Mouse (Mus musculus) 3T3-L1 (cell line): ENCODE data around the gene Hif3a.

Source experiments
- DNase-seq: peaks from one replicate; pipeline ENCODE4 v3.0.0-alpha.2; 2015; ENCODE audit warnings: low read depth, low spot score

The Hif3a gene

DNA sequence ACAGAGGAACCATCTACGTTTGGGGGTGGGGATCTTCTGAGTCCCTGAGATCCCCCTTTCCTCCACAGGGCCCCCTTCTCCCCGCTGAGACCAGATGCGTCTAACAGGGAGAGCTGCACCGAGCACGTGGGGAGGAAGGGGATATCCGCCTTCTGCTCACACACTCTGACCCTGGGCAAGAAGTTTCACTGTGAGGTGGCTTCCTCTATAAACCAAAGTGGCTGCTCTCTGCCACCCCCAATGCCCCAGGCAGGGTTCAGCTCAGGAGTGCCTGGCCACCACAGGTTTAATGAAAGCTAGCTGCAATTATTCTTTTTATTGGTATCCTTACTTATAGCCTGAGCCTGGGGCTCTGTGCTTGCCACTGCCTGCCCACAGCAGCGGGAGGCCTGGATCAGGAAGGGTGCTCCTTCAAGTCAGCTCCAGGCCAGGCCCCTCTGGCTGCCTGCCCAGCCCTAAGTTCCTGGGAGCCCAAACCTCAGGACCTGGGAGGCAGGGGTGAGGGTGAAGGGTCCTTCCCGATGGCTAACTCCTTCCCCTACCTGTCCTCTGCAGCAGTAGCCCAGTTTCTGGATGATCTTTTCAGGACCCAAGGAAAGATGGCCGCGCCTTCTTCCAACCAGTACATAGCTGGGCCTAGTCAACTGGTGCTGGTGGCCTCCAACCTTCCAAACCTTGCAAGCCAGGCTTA, 37.3 kb downstream of the Hif3a start:
- no peak for DNase-seq

DNA sequence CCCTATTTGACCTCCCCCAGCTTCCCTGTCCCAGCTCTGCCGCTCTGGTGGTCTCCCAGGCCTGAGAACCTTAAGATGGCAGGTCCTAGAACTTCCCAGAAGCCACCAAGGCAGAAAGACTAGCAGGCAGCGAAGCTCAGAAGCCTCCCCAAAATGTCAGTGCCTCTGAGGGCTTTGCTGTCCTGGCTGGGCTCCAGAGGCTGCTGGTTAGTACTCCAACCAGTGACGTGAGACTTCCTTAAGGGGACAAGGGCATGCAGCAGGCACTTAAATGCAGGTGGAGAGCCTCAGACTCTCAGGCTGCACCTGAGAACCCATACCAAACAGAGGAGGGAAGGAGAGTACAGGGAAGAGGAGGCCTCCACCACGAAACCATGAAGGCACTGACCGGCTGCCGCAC, 38.1 kb downstream of the Hif3a start:
- DNase-seq = no peak

DNA sequence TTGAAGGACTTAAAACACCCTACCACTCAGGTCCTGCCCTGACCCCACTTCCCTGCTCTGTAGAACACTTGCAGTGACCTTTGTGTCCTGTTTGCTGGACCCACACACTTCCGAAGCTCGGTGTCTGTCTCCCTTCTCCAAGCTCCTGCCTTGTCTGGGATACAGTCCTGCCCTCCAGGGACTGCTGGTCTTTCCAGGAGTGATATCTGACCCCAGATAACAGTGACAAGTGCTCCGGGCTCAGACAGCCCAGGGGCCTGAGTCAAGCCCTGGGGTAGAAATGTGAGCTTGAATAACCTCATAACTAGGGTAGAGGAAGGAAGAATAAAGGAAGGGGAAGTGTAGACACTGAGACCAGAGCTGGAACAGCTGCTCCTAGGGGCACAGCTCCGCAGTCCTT, 38.5 kb downstream of the Hif3a start:
- no peak for DNase-seq

DNA sequence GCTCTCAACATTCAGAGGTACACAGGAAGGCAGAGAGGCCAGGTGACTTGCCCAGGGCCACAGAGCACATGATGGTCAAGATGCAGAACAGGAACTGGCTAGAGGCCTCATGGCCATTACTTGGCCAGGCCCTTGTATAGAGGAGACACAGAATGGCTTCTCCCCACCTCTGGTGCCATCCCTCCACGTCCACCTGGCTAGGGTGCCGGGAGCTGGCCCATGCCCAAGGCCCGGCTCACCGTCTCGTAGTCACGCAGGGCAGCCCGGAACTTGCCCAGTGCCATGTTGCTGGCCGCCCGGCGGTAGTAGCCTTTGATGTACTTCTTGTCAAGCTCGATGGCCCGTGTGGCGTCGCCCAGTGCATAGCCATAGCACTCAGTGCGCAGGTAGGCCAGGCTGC, 40.1 kb downstream of the Hif3a start:
- DNase-seq = no peak

DNA sequence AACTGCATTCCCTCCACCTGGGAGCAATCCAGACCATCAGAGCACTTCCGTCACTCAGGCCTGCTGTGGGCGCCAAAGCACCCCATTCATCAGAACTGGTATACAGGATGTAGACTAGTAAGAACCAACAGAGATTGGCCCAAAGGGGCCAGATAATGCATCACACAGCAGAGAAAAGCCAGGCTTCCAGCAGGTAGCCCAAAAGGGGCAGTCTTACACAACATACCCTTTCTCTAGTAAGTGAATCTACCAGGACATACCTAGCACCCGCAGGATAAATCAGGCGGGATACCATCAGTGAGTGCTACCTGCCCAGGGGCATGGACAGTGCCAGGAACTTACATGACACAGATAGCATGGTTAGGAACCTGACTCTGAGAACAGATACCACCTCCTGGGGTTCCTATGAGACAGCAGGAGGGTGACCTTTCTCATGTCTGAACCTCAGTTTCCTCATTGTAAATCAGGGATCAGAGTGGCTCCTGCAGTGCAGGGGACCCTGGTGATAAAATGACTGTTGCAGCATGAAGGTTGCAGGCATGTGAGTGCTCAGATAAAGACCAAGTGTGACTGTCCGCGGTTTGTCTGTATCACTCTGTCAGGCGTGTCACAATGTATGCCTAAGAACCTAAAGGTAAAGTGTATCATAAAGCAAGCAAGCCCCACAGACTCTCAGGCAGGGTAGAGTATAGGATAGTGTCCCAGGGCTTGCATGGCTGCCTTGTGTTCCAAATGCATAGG, 42.6 kb downstream of the Hif3a start:
- no peak for DNase-seq

DNA sequence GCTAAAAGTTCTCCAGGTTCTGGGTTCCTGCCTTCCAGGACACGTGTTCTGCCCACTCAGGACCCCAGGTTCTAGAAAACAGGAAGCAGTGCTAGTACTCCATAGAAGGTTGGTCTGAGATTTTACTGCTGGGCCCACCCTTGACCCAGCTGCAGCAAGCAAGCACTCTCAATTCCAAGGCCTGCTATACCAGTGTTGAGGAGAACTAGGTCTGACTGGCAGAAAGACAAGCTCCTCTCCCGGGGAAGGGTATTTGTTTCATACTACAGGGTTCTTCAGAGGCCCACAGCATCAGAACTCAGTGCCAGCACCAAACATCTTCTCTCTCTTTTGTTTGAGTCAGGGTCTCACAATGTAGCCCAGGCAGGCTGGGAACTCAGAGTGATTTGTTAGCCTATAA, 44.3 kb downstream of the Hif3a start:
- no peak for DNase-seq

DNA sequence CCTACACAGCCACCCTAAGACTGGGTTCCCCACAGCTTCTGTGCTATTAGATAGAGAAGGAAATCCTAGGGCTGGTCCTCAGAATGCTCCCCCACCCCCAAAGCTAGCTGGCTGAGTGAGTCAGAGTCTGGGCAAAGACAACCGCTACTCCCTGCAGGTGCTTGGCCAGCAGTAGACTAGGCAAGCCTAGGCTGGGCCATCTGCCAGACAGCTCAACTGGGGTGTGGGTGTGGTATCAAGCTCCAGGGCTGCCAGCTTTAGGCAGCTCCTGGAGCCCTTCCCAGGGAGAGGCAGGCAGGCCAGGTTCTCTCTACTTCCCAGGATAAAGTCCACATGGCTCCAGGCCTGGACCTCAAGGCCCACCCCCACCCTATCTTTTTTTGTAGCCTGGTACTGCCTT, 45.2 kb downstream of the Hif3a start:
- DNase-seq = peak; percentile 97

DNA sequence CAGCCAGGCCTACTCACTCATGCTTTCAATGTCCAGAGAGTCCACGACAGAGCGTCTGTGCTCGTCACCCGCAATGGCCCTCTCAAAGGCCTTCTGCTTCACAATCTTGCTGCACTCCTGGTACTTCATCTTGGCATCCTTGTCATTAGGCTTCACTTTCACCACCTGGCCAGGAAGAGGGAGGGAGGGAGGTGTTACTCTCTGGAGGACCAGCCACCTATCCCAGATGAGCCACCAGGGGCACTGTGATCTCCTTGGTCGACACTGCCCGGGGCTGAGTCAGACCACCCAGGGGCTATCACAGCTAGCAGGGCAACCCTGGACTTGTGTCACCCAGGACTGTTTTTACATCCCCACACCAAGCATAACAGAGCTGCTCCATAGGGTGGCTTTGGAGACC, 46.8 kb downstream of the Hif3a start:
- DNase-seq = no peak

DNA sequence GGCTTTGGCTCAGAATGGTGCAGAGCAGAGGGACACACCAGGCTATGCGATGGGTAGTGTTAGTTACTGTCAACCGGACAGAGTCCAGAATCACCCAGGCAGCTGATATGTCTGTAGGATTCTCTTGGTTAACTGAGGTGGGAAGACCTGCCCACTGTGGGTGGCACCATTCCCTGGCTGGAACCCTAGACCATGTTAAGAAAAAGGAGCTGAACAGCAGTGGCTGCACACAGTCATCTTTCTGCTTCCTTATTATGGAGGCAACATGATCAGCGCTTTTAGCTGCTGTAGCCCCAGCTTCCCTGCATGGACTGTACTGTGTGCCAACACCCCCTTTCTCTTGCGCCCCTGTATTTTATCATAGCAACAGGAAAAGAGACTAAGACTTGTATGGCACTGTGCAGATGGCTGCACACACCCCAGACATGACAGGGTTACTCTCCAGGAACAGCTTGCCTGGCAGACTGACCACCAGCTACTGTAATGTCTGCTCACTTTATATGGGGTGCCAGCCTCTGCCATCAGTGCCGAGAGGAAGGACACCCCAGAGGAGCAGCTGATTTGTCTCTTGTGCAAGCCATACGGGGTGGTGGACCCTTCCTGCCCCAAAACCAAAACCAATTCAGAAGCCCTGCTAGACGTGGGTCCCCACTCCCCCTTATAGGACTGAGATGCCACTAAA, 50.2 kb downstream of the Hif3a start:
- no peak for DNase-seq

DNA sequence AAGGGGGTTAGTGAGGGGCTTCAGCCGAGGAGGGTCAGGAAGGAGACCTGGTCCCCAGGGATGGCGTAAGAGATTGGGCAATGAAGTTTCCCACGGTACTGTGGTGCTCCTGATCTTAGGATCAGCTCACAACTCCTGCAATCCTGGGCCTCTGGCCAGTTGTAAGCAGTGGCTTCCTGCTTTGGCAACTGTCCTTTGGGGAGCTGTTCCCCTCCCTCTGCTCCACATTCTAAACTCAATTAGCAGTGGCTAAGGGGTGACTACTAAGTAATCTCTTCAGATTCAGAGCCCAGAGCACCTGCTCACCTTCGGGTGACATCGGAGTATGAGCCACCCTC, 52.2 kb downstream of the Hif3a start:
- DNase-seq = no peak

DNA sequence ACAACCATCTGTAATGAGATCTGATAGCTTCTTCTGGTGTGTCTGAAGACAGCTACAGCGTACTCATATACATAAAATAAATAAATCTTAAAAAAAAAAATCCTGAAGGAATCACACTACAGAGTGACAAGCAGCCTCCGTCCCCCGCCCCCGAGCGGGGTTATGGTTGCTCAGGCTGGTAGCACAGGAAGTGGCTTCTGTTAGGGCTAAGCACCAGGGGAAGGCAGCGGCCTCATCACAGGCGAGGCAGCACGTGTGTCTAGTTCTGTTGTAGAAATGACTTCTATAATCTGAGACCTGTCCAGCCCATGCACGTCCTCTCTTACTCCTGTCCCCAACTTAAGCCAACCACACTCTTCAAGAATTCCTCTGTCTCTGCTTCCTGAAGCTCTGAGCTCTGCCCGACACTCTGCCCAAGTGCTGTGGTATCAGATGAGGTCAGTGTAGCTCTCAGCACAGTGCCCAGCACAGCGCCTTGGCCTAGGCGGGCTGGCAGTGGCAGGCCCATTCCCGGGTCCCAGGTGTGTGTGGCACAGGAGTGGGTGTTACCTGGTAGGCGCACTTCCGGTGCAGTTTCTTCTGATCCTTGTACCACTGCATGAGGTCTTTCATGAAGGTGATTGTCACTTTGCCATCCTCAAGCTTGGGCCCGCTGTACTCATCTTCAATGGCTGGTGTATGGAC, 52.8 kb downstream of the Hif3a start:
- DNase-seq = no peak

DNA sequence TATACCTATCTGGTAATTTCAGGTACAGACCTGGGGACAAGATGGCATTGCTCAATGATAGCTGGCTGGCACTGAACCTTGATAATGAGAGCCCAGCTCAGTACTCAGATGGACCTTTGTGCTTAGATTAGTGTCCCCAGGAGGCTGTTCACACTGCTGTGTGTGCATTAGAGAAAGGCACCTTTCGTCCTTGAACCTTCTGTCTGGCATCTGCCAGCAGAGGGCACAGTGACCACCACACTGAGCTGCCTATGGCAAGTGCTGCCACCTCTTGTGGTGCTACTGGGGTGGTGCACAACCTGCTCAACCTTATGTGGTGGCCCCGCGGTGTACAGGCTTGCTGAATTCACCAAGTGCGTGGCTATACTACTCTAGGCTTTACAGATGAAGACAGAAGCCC, 54.9 kb downstream of the Hif3a start:
- peak; percentile 55 for DNase-seq

DNA sequence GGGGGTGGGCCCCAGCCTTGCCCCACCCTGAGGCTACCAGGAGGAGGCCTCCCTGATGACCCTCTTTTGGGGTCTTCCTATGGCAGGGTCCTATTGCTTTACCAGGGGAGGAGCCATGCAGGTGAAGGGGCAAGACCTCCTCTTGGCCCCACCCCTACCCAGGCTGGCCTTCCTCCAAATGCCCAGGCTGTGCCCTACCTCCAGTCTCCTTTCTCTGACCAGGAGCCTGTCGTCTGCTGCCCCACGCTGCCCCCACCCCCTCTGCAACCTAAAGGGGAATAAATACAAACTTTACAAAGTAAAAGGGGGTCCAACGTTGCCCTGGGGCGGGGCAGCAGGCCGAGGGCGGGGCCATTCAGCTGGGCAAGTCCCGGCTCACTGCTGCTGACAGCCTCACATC, 57.5 kb downstream of the Hif3a start:
- DNase-seq = no peak

DNA sequence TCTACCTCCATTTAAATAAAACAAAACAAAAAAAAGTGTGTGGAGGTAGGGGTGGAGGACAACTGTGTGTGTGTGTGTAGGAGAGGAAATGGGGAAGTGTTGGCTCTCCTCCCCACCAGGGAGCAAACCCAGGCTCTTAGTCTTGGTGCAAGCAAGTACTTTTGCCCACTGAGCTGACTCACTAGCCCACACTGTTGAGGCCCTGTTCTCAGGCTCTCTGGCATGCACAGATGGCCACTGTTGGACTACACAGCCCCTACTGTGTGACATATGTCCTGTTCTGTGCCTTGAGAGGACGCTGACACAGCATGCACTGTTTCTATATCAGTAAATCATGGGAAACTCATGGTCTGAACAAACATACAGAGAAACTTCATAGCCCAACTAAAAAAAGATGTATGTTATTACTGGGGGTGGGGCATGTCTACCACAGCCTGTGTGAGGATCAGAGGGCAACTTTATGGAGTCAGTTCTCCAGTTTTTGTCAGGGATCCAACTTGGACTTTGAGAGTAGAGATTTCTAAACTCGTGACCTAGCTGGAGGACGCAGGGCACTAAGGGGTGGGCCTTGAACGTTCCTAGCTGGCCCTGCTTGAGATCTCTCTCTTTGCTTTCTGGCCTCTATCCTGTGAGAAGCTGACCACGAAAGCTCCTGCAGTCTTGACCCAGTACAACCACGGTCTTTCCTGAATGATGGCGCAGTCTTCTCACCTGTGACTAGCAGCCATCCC, 58.8 kb downstream of the Hif3a start:
- no peak for DNase-seq

DNA sequence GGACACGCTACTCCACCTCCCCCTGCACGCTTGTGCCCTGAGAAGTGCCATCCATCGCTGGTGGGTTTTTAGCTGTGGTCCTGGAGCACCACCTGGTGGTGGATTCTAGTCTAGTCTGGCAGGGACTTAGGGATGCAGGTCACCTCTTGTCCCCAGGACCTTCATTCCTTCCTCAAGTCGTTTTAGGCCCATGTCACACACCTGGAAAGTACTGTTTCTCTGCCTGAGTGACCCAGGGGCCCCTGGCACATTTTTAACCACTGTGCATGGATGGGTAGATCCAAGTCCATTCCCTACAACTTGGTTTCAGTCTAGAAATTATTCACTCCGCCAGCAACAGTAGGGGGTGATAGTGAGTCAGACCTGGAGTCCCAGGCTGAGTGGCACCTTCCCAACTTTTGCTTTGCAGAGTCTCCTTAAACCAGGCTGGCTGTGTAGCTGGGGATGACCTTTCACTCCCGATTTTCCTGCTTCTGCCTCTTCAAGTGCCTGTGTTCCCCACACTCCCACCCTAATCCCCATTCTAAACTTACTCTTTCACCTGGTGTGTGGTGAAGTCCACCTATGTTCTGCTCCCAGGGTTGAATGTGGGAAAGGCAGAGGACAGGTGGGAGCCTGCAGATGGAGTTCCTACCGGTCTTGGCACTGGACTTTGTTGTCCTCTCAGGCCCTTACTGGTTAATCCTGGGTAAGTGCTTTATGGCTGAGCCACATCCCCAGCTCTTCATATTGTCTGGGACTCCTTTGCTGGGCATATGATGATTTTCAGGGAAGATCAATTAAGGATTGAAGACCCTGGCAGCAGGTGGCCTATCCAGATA, 59.6 kb downstream of the Hif3a start:
- peak; percentile 87 for DNase-seq

DNA sequence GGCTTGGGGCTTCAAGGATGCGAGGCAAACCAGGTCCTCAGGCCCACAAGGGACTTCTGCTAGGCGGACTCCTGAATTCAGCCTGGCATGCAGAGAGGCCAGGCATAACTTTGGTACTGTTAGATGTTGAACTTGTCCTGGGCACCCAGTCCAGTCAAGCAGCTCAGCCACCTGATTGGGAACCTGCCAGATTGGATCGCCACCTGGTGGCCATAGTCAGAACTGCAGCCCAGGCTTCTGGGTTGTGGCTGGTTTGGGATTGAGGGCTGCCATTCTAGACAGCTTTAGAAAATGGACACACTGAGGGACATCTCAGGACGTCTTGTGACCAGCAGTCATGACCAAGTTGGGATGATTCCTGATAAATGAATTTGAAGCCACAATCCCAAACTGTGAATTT, 62.6 kb downstream of the Hif3a start:
- DNase-seq = peak; percentile 76

DNA sequence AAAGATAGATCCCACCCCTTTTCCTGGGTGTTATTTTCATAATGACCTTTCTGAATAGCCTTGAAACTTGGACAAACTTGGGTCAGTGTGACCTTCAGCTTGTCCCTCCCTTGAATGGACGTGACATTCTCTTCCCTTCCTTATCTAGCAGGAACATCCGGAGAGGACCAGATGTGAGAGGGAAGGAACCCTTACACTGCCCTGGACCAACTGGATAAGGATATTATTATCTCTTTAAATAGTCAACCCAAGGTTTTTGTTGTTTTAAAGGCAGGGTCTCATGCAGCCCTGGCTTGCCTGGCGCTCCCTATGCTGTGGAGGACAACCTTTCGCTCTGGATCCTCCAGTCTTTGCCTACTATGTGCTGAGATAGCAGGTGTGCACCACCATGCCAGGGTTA, 63.0 kb downstream of the Hif3a start:
- no peak for DNase-seq

DNA sequence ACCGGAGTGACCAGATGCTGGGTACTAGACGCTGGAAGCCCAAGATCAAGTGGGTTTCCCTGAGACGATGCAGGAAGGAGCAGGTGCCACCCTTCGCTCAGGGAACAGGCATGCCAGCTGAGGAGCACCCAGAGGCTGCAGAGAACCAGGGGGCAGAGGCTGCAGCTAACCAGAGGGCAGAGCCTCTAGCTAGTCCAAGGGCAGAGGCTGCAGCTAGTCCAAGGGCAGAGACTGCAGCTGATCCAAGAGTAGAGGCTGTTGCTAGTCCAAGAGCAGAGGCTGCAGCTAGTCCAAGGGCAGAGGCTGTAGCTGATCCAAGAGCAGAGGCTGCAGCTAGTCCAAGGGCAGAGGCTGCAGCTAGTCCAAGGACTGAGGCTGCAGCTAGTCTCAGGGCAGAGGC, 66.9 kb downstream of the Hif3a start:
- DNase-seq = no peak

DNA sequence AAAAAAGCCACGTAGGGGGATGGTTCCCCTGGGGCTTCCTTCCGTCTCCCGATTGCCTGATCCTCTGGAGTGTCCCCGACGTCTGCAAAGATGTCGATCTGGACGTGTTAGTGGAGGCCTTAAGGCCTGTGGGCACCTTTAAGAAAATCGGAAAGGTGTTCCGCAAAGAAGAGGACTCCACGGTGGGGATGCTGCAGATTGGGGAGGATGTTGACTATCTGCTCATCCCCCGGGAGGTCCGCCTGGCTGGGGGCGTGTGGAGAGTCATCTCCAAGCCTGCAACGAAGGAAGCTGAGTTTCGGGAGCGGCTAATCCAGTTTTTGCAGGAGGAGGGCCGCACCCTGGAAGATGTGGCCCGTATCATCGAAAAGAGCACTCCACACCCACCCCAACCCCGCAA, 67.8 kb downstream of the Hif3a start:
- DNase-seq = no peak

DNA sequence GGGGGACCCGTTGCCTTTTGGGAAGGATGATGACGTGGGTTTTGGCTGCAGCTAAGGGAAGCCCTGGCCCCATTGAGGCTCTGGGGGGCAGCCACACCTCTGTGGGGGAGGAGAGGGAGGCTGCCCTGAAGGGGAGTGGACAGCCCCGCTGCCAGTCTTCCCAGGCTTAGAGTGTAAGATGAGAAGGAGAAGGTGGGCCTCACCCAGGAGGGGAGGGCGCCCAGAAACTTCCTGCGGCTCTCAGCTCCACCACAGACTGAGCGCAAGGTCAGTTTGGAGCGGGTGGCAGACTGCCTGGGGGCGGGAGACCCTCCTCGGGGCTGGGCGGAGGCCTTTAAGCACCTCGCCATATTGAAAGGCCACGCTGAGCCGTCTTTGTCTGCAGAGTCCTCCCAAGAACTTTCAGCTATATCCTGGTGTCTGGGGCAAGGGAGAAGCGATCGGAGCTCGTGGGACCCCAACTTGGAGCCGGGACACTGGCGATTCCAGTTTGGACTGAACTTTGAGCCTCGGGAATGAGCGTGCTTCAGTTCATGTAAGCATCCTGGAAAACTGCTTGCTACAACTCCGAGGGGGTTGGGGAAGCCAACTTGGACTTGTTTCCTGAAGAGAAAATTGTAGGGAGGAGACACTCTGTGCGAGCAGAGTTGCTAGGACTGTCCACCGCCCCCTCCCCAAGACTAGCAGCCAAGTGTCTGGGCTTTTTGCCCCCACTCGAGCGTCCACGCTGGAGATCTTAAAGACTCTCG, 68.4 kb downstream of the Hif3a start:
- DNase-seq = peak; percentile 27
